Mouse (Mus musculus) E14TG2a.4 (cell line): ENCODE measurements at regions not wholly inside any gene's neighbourhood (a gene's known extent, or its start where the extent isn't known, plus 50 kb on each side); places are given as distances from the start of the nearest gene placed in this dataset.

Experiments
- H3K27me3 ChIP-seq: 2 replicates; pipeline ENCODE4 v1.6.1; 2014; ENCODE audit warnings: low read length, control low read depth; ENCODE audit not compliant: insufficient read depth
- H3K36me3 ChIP-seq: 2 replicates; pipeline ENCODE4 v1.6.1; 2014; ENCODE audit warnings: low read length, control low read depth; ENCODE audit not compliant: insufficient read depth
- H3K4me1 ChIP-seq: replicated peaks from 2 replicates; pipeline ENCODE4 v1.6.1; 2014; ENCODE audit warnings: low read depth, low read length, control low read depth
- H3K4me3 ChIP-seq: replicated peaks from 2 replicates; pipeline ENCODE4 v1.5.1; 2014; ENCODE audit warnings: mild to moderate bottlenecking, low read length
- H3K9me3 ChIP-seq: 2 replicates; pipeline ENCODE4 v1.6.1; 2014; ENCODE audit warnings: low read length, control low read depth
- CTCF ChIP-seq: conservative IDR thresholded peaks from 2 replicates; pipeline ENCODE4 v1.5.1; 2014; ENCODE audit warnings: low read length
- NANOG ChIP-seq: IDR thresholded peaks from 2 replicates; pipeline ENCODE4 v1.6.1; 2014; ENCODE audit warnings: borderline replicate concordance, low read length, mixed read lengths
- POU5F1 ChIP-seq: IDR thresholded peaks from 2 replicates; pipeline ENCODE4 v1.6.1; 2014; ENCODE audit warnings: low read length, borderline replicate concordance

DNA sequence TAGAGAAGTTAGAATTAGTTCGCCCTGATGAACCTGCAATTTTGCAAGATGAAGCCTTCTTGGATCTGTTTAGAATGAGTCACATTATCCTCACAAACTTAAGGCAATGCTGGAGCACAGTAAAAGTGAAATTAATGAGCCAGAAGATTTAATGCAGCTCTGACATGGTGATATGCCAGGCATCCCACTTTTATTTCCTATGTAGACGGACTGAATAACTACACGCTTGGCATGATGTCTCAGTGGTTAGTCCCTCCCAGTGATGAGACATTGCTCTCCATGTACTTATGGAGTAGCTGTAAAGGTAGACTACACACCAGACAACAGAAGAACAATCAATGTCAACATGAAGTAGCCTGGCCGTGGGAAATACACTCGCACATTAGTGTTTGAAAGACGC lies 161.5 kb upstream of the Gm5148 start:
- H3K4me3 ChIP-seq = no peak overlapping the region
- H3K4me1 ChIP-seq = no peaks in the 10 kb centered on the region
- H3K27me3 ChIP-seq = no peaks in the 10 kb centered on the region
- no peaks in the 10 kb centered on the region for H3K36me3 ChIP-seq
- H3K9me3 ChIP-seq = no peaks in the 10 kb centered on the region
- TF ChIP-seq NANOG (no peak), POU5F1 (no peak), CTCF (no peak)

DNA sequence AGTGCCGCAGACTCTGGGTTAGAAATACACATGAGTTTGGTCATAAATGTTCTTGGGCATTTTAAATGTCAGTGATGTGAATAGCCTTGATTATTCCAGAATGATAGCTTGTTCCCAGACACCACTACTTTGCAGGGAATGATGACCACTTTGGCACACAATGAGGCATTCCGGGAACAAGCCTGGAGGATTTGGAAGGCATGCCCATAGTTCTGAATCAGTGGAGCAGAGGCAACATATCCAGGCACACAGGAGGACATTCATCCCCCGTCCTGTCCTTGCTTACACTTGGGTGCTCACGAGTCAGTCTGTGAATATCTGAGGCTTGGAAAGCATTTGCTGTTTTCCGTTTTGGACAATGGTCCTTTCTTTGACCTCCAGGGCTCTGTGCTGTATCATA lies 158.1 kb upstream of the Gm5148 start:
- Histone ChIP-seq H3K36me3 (no peaks in the 10 kb centered on the region), H3K4me1 (no peaks in the 10 kb centered on the region), H3K4me3 (no peak overlapping the region), H3K27me3 (no peaks in the 10 kb centered on the region), H3K9me3 (no peaks in the 10 kb centered on the region)
- TF ChIP-seq NANOG = no peak
- TF ChIP-seq CTCF = no peak
- no peak for TF ChIP-seq POU5F1

DNA sequence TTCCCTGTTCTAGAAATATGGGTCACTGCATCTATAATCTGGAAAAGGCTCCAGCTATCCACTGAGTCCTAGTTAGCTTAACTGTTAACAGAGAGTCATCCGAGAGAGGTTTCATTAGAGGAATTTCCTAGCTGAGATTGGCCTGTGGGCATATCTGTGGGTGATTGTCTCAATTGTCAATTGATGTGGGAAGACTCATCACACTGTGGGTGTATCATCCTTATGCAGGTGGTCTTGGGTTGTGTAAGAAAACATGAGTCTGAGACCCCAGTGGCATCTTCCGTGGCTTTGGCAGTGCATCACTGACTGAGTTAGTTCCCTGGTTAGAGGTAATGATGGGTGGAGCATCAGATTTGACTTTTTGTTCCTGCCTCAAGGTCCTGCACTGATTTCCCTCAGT lies 156.7 kb upstream of the Gm5148 start:
- Histone ChIP-seq H3K4me3 (no peak overlapping the region), H3K9me3 (no peaks in the 10 kb centered on the region), H3K4me1 (no peaks in the 10 kb centered on the region), H3K36me3 (no peaks in the 10 kb centered on the region), H3K27me3 (no peaks in the 10 kb centered on the region)
- no peak for TF ChIP-seq NANOG
- no peak for TF ChIP-seq CTCF
- TF ChIP-seq POU5F1 = no peak

DNA sequence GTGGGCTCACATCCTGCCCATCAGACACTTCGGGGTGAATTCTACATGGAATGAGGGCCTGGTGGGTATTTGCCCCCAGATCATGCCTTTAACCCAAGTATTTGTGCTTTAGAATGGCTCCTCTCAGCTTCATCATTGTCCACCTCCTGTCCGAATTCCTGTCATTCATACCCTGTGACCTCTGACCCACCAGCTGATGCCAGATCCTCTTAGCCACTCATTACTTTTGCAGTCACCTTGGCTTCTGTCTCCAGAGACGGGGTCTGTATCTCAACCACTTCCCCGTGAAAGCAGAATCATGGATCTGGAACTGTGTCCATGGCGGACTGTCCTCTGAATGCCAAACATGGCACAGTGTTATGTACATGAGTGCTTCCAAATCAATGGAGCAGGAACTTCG lies 154.8 kb upstream of the Gm5148 start:
- H3K4me1 ChIP-seq = no peaks in the 10 kb centered on the region
- no peaks in the 10 kb centered on the region for H3K9me3 ChIP-seq
- H3K36me3 ChIP-seq = no peaks in the 10 kb centered on the region
- H3K4me3 ChIP-seq = no peak overlapping the region
- no peak for TF ChIP-seq NANOG
- TF ChIP-seq POU5F1 = no peak
- no peak for TF ChIP-seq CTCF
- no peaks in the 10 kb centered on the region for H3K27me3 ChIP-seq

DNA sequence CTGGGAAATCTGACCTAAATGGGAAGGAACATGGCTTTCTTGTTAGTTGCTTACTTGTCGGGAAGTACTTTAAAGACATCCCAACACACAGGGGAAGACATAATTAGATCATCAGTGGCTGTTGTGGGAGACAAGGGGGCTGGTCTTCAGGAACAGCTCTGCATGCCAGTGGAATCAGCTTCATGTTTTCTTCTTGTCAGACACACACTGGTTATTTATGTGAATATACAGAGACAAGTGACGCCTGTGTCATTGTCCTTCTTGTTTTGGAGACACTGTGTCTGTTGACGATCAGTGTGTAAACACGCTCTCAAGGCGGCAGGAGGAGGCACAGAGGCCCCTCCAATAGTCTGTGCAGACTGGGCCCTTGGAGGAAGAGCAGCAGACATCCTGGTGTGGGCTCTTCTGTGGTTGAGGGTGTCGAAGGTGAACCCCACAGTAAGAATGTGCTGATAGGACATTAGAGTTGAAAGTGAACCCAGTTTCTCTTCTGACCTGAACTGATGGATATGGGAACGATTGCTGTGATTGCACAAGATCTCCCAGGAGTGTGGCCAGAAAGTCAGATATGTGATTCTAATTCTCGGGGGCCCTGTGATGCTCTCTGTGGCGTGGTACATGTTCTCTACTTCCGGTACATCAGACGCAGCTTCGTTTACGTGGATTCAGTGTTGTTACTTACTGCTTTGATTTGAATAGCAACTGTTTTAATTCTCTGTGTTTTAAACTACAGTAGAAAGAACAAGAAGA lies 151.9 kb upstream of the Gm5148 start:
- no peak for TF ChIP-seq POU5F1
- no peak for TF ChIP-seq CTCF
- no peak for TF ChIP-seq NANOG
- no peak overlapping the region for H3K4me3 ChIP-seq
- no peaks in the 10 kb centered on the region for H3K9me3 ChIP-seq
- no peaks in the 10 kb centered on the region for H3K36me3 ChIP-seq
- no peaks in the 10 kb centered on the region for H3K27me3 ChIP-seq
- H3K4me1 ChIP-seq = no peaks in the 10 kb centered on the region

DNA sequence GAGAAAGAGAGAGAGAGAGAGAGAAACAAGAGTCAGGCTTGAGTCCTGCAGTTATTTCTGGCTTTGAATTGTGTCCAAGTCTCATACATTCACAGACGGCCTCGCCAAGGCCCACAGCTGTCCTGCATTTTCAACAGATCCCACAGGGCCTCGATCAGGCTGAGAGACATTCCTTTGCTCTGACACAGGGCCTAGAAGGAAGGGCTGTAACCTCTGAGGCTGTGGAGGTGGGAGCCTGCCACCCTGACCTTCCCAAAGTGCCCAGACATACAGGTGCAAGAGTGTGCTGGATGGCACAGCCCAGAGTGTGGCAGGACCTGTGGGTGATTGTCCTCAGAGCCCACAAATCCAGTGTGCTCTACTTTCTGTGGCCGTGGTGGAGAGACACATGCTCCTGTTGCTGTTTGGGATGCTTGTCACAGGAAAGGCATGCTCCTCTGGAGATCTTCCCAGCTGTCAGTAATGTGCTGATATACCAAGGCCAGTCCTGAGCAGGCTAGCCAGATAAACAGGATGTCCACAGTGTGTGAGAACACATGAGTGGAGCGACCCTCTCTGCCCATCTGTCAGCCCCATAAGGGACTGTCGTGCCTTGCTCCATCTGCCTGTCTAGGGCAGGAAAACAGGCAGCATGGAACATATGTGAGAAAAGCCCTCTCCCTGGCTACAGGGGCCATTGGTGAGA lies 151.2 kb upstream of the Gm5148 start:
- TF ChIP-seq CTCF (no peak), NANOG (no peak), POU5F1 (no peak)
- no peaks in the 10 kb centered on the region for H3K9me3 ChIP-seq
- H3K27me3 ChIP-seq = no peaks in the 10 kb centered on the region
- no peaks in the 10 kb centered on the region for H3K36me3 ChIP-seq
- no peak overlapping the region for H3K4me3 ChIP-seq
- H3K4me1 ChIP-seq = no peaks in the 10 kb centered on the region

DNA sequence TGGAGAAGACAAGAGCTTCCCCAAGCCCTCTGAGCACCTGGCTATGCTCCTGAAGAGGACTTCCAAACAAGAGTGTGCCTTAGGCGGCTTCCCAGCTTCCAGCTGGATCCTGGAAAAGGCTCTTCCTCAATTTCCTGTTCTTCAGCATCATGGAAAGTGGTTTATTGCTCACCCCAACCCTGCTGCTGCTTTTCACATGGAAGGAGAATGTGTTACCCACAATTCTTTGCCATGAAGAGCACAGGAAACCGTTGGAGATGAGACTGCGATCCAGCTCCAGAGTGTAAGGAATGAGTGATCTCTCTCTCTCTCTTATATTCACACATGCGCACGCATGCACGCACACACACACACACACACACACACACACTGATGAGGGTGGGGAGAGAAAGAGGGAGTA lies 150.6 kb upstream of the Gm5148 start:
- Histone ChIP-seq H3K36me3 (no peaks in the 10 kb centered on the region), H3K9me3 (no peaks in the 10 kb centered on the region), H3K4me1 (no peaks in the 10 kb centered on the region), H3K27me3 (no peaks in the 10 kb centered on the region), H3K4me3 (no peak overlapping the region)
- TF ChIP-seq POU5F1 (no peak), CTCF (no peak), NANOG (no peak)

DNA sequence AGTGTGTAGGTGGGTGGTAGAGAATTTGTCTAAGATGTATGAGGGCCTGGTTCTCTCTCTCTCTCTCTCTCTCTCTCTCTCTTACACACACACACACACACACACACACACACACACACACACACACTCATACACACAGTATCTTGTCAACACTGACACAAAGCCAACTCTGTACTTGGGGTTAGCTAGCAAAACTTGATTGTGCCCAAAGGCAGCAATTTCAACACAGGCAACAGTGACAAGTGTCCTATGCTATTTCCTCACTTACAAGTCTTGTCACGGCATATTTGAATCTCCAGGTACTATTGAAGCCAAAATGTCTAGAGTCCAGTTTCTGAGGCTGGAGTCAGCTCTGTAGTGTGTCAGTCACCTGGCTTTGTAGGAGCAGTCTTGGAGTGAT lies 150.1 kb upstream of the Gm5148 start:
- Histone ChIP-seq H3K36me3 (no peaks in the 10 kb centered on the region), H3K4me3 (no peak overlapping the region), H3K9me3 (no peaks in the 10 kb centered on the region), H3K27me3 (no peaks in the 10 kb centered on the region), H3K4me1 (no peaks in the 10 kb centered on the region)
- TF ChIP-seq NANOG (no peak), POU5F1 (no peak)

DNA sequence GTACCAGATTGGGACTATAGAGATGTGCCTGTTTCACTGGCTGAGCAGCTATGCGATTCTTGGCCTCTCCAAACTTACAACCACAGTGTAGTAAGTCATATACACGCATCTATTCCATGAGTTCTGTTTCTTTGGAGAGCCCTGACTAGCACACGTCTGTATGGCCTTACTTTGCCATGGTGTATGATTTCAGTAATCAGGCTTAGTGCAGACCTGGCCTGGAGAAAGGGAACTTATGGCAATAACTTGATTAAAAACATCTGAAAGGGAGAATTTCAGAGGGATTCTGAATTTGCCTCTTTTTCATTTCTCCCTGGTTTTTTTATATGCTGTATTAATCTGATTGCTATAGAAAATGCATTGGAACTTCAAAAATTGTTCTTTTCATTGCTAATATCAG lies 148.0 kb upstream of the Gm5148 start:
- Histone ChIP-seq H3K4me1 (no peaks in the 10 kb centered on the region), H3K36me3 (no peaks in the 10 kb centered on the region), H3K27me3 (no peaks in the 10 kb centered on the region), H3K9me3 (no peaks in the 10 kb centered on the region), H3K4me3 (no peak overlapping the region)
- TF ChIP-seq NANOG = no peak
- no peak for TF ChIP-seq POU5F1
- TF ChIP-seq CTCF = no peak
